Mouse (Mus musculus) neural tube, embryonic 12.5 days (tissue): ENCODE results near the gene Zcwpw1. TPM values are rescaled to one million over a fixed set of nuclear protein-coding genes. Genes with fewer than 3 reads are reported as not detected.
"Not testable (repeated sequence)": the region's sequence is repeated elsewhere in the genome, so short reads cannot be mapped to it uniquely, and the experiment has no call there.

Source experiments
- ATAC-seq: fragments of 200-750 bp; cut with Nextera tagmentation; 2 replicates; pipeline ENCODE4 v1.8.0; 2017; ENCODE audit warnings: low read depth, mild to moderate bottlenecking, moderate TSS enrichment, moderate library complexity; ENCODE audit not compliant: low FRiP score
- H3K27ac ChIP-seq: fragments of 300-500 bp; sonication (generic); 2 replicates; pipeline ENCODE4 v1.5.1; 2016
- H3K27me3 ChIP-seq: fragments of 300-500 bp; sonication (generic); replicated peaks from 2 replicates; pipeline ENCODE4 v1.6.1; 2016; ENCODE audit warnings: mild to moderate bottlenecking
- H3K36me3 ChIP-seq: fragments of 300-500 bp; sonication (generic); 2 replicates; pipeline ENCODE4 v1.6.1; 2016; ENCODE audit warnings: mild to moderate bottlenecking
- H3K4me1 ChIP-seq: fragments of 300-500 bp; sonication (generic); 2 replicates; pipeline ENCODE4 v1.6.1; 2016
- H3K4me2 ChIP-seq: fragments of 300-500 bp; sonication (generic); replicated peaks from 2 replicates; pipeline ENCODE4 v1.6.1; 2016; ENCODE audit warnings: mild to moderate bottlenecking
- H3K4me3 ChIP-seq: fragments of 300-500 bp; sonication (generic); 2 replicates; pipeline ENCODE4 v1.5.1; 2016
- H3K9ac ChIP-seq: fragments of 300-500 bp; sonication (generic); 2 replicates; pipeline ENCODE4 v1.6.1; 2016; ENCODE audit warnings: mild to moderate bottlenecking
- H3K9me3 ChIP-seq: fragments of 300-500 bp; sonication (generic); 2 replicates; pipeline ENCODE4 v1.6.1; 2016; ENCODE audit warnings: mild to moderate bottlenecking
- WGBS: fragments of 180-500 bp; shearing (Covaris S2); methylation state at CpG from one replicate; pipeline ENCODE4 v1.1.7; 2016; 5-methylcytosine and 5-hydroxymethylcytosine counted together
- polyA plus RNA-seq: library from polyadenylated mRNA; unstranded; fragments of >200 nt; fragmentation: Nextera tagmentation; extraction: Ambion mirVana; gene quantifications from 2 replicates; pipeline ENCODE4 v1.2.1, GENCODE M21; 2016

The Zcwpw1 gene
- polyA plus RNA-seq, 1 experiment from 2014 or later, result 12.2 TPM

DNA sequence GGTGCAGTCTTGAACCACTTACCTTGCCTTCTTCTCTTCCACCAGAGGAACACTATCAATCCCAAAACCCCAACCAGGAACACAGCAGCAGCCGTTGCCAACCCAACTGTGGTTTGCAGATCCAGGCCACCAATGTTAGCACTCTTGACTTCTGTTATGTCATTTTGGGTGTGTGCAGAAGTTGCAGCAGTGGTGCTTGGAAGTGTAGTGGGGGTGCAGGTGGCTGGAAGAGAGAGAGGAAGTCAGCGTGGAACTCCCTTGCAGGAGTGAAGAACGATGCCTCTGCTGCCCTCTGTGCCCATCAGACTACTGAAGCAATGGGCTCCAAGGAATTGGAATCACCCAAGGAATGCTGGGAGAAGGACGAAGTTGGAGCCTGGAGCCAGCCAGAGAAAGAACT is 43.5 kb downstream of the Zcwpw1 start:
- H3K4me3 ChIP-seq, result no peak overlapping the region
- H3K4me1 ChIP-seq, result no peaks in the 10 kb centered on the region
- ATAC-seq, result no peak
- no peaks in the 10 kb centered on the region for H3K36me3 ChIP-seq
- no peak overlapping the region for H3K4me2 ChIP-seq
- H3K9me3 ChIP-seq, result no peaks in the 10 kb centered on the region
- no peak overlapping the region for H3K9ac ChIP-seq
- no peak overlapping the region for H3K27ac ChIP-seq
- WGBS, result 90% methylated on average over 4 of the region's 4 CpGs
- H3K27me3 ChIP-seq, result no peaks in the 10 kb centered on the region

DNA sequence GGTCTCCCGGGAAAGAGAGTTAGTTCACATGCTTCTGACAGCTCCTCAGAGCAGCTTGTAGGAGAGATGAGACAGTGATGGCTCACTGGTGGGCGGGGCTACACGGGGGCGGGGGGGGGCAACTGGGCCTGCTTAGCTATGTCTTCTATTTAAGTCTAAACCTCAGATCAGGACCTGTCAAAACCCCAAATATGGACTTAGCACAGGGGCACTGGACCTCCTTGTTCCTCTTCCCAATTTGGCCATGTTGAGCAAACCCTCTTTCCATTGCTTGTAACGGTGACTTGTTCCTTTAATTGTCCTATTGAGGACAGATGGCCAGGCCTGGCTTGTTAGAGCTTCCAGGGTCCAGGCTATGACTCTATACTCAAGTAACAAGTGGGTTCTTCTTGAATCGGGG is 43.9 kb downstream of the Zcwpw1 start:
- Histone ChIP-seq H3K4me3 (no peak overlapping the region), H3K27me3 (no peaks in the 10 kb centered on the region), H3K9ac (no peak overlapping the region), H3K4me1 (no peaks in the 10 kb centered on the region), H3K36me3 (no peaks in the 10 kb centered on the region), H3K27ac (no peak overlapping the region), H3K9me3 (no peaks in the 10 kb centered on the region), H3K4me2 (no peak overlapping the region)
- 77% methylated on average over 6 of the region's 6 CpGs for WGBS
- no peak for ATAC-seq

DNA sequence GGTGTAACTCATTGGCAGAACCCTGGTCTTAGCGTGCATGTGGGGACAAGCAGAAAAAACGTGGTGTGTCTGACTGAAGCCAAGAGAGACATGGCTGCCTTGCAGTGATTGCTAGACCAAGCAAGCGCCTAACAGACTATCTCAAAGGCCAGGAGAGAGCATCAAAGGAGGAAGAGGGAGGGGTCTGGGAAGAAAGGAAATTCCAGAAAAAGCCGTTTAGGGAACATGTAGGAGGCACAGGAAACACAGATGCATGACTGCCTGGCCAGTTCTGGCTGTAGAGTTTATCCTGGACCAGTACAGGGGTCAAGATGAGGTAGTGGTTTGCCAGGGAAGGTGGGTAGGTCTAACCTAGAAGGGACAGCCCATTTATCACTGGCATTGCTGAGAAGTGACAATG is 45.9 kb downstream of the Zcwpw1 start:
- Histone ChIP-seq H3K9me3 (no peaks in the 10 kb centered on the region), H3K27ac (no peak overlapping the region), H3K36me3 (no peaks in the 10 kb centered on the region), H3K4me1 (no peaks in the 10 kb centered on the region), H3K27me3 (no peaks in the 10 kb centered on the region), H3K9ac (no peak overlapping the region), H3K4me2 (no peak overlapping the region), H3K4me3 (no peak overlapping the region)
- ATAC-seq, result no peak
- 67% methylated on average over 4 of the region's 4 CpGs for WGBS

DNA sequence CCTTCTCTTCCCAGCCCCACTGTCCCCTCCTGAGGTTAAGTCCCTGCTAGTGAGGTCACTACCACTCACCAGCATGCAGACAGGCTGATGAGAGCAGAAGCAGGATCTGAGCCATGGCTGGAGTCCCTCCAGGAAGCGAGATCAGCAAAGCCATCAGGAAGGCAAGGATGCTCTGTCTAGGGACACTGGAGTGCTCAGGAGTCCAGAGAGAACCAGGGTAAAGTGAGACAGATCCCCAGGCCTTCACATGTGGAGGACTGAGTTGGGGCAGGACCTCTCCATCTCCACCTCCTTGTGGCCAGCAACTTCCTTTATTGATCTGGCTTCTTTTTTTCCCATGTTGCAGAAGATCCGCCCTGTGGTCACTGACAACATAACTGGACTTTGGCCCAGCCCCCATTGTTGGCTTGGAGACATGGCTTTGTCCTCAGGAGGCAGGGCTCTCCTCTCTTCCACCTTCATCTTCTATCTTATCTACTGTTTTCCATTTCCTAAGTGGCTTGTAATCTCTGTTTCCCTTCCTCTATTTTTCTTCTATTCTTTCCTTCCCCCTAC is 48.4 kb downstream of the Zcwpw1 start, which contains the start of gene Pilra:
TSS of gene Pilra (minus strand) at position 316 of the 555 bp plus-strand sequence.
- H3K36me3 ChIP-seq, H3K9me3 ChIP-seq, H3K4me1 ChIP-seq, H3K9ac ChIP-seq, H3K4me2 ChIP-seq, H3K27me3 ChIP-seq, H3K27ac ChIP-seq, H3K4me3 ChIP-seq, ATAC-seq: not testable (repeated sequence)
- 67% methylated on average over 2 of the region's 2 CpGs for WGBS

DNA sequence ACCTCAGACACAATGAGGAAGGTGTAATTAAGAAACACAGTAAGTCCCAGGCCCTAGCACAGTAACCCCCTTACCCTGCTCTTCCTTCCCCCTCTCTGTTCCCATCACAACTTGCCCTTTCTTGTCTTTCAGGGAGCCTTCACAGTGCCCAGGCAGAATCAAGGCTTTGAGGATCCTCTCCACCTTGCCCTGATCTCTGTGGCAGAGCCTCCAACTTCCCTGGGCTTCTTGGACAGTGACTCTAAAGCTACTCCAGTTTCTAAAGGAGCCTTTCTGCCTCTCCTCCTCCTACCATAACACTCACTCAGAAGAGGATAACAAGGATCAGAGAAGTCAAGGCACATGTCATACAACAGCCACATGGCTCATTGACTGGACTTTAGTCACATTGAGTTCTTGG is 49.0 kb downstream of the Zcwpw1 start:
- Histone ChIP-seq H3K4me2 (no peak overlapping the region), H3K9ac (no peak overlapping the region), H3K36me3 (no peaks in the 10 kb centered on the region), H3K9me3 (no peaks in the 10 kb centered on the region), H3K27me3 (no peaks in the 10 kb centered on the region), H3K4me1 (no peaks in the 10 kb centered on the region), H3K4me3 (no peak overlapping the region), H3K27ac (no peak overlapping the region)
- no peak for ATAC-seq

DNA sequence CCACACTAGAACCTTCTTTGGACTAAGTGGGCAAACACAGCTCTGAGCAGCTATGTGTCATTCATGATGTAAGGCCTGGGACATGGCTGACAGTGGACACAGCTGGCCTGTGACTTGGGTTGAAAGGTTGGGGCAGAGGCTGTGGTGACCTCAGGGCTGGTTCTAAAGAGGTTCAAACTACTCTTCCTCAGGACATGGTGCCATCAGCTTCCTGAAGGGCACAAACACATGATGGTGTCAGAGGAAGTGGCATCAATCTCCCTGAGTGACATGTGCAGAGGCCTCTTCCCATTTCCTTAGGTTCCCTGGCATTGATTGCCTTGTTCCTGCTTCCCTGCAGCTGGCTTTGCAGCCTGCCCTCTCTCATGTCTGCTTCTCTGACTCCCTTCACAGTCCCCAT is 49.5 kb downstream of the Zcwpw1 start:
- H3K27me3 ChIP-seq, ATAC-seq, H3K27ac ChIP-seq, H3K9me3 ChIP-seq, H3K4me3 ChIP-seq, H3K9ac ChIP-seq, H3K4me2 ChIP-seq, H3K4me1 ChIP-seq, H3K36me3 ChIP-seq: not testable (repeated sequence)

DNA sequence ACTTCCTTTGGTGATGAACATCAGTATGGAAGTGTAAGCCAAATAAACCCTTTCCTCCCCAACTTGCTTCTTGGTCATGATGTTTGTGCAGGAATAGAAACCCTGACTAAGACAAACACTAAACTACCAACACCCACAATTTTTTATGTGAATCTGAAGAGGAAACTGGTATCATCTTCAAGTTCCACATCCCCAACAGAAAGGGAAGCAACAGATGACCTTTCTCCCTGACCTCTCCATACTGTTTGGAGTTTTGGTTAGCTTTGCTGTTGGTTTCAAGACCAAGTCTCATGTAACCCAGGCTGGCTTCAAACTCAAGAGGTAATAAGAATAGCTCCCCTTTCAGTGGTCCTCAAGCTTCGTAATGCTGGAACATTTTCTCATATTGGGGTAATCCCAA is 62.7 kb downstream of the Zcwpw1 start:
- not testable (repeated sequence) for H3K9me3 ChIP-seq, H3K9ac ChIP-seq, H3K27me3 ChIP-seq, H3K4me1 ChIP-seq, H3K27ac ChIP-seq, H3K36me3 ChIP-seq, H3K4me3 ChIP-seq, H3K4me2 ChIP-seq, ATAC-seq
- WGBS, result 92% methylated on average over 1 of the region's 1 CpGs

DNA sequence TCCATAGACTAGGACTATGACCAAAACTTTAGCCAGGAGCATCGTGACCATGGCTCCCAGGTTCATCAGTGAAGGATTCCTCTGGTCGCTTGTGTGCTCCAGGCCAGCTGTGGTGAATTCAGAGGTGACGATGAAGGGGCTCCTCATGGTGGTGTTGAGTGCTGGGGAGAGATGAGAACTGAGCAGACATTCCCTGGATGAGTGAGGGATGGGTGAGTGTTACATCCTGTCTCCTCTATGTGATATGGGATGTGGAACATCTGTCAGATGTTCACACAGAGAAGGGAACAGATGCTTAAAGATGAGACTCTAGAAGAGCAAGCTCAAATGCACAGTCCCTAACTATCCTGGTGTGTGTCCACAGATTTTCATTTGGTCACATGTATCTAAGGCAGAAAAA is 67.3 kb downstream of the Zcwpw1 start:
- H3K36me3 ChIP-seq, H3K4me2 ChIP-seq, H3K27me3 ChIP-seq, H3K9me3 ChIP-seq, H3K4me1 ChIP-seq, H3K27ac ChIP-seq, ATAC-seq, H3K4me3 ChIP-seq, H3K9ac ChIP-seq: not testable (repeated sequence)
- WGBS, result 86% methylated on average over 3 of the region's 3 CpGs

DNA sequence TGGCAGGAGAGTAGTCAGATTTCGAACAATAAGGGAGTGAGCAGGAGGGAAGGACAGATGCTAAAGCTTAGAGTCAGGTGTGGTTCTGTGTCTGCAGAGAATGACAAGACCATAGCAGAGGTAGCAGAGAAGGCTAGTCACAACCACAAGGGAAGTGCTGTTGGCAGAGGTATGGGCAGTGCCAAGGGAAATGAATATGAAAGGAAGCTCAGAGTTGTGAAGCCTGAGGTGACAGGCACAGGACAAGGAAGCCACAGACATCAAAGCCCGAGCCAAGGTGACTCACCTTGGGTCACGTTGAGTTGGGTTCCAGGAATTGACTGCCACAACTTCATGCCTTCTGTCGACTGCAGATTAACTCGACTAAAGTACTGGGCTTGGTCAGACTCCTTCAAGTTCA is 69.3 kb downstream of the Zcwpw1 start:
- H3K4me1 ChIP-seq, H3K9me3 ChIP-seq, H3K36me3 ChIP-seq, H3K27me3 ChIP-seq, H3K4me3 ChIP-seq, H3K4me2 ChIP-seq, H3K27ac ChIP-seq, H3K9ac ChIP-seq, ATAC-seq: not testable (repeated sequence)
- WGBS, result 73% methylated on average over 5 of the region's 5 CpGs

DNA sequence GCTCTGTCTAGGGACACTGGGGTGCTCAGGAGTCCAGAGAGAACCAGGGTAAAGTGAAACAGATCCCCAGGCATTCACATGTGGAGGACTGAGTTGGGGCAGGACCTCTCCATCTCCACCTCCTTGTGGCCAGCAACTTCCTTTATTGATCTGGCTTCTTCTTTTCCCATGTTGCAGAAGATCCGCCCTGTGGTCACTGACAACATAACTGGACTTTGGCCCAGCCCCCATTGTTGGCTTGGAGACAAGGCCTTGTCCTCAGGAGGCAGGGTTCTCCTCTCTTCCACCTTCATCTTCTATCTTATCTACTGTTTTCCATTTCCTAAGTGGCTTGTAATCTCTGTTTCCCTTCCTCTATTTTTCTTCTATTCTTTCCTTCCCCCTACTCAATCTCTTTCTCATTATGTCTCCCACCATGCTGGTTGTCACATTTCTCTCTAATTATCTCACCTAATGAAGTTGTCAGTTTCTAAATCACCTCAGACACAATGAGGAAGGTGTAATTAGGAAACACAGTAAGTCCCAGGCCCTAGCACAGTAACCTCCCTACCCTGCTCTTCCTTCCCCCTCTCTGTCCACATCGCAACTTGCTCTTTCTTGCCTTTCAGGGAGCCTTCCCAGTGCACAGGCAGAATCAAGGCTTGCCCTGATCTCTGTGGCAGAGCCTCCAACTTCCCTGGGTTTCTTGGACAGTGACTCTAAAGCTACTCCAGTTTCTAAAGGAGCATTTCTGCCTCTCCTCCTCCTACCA is 70.5 kb downstream of the Zcwpw1 start, which contains the start of gene Pilrb1:
TSS of gene Pilrb1 (minus strand) at position 147 of the 751 bp plus-strand sequence.
- H3K9me3 ChIP-seq, H3K4me2 ChIP-seq, H3K4me3 ChIP-seq, H3K9ac ChIP-seq, H3K27ac ChIP-seq, H3K4me1 ChIP-seq, H3K27me3 ChIP-seq, ATAC-seq, H3K36me3 ChIP-seq: not testable (repeated sequence)
- WGBS, result 74% methylated on average over 2 of the region's 2 CpGs

DNA sequence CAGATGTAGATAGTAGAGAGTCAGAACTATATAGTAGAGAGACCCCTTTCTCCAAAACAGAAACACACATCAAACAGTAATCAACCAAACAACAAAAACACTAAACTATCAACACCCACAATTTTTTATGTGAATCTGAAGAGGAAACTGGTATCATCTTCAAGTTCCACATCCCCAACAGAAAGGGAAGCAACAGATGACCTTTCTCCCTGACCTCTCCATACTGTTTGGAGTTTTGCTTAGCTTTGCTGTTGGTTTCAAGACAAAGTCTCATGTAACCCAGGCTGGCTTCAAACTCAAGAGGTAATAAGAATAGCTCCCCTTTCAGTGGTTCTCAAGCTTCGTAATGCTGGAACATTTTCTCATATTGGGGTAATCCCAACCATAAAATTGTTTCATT is 76.4 kb downstream of the Zcwpw1 start:
- not testable (repeated sequence) for ATAC-seq, H3K9ac ChIP-seq, H3K27me3 ChIP-seq, H3K9me3 ChIP-seq, H3K4me2 ChIP-seq, H3K4me3 ChIP-seq, H3K27ac ChIP-seq, H3K4me1 ChIP-seq, H3K36me3 ChIP-seq
- WGBS, result 82% methylated on average over 1 of the region's 1 CpGs

DNA sequence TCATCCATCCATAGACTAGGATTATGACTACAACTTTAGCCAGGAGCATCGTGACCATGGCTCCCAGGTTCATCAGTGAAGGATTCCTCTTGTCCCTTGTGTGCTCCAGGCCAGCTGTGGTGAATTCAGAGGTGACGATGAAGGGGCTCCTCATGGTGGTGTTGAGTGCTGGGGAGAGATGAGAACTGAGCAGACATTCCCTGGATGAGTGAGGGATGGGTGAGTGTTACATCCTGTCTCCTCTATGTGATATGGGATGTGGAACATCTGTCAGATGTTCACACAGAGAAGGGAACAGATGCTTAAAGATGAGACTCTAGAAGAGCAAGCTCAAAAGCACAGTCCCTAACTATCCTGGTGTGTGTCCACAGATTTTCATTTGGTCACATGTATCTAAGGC is 81.0 kb downstream of the Zcwpw1 start:
- not testable (repeated sequence) for H3K9ac ChIP-seq, H3K27ac ChIP-seq, H3K36me3 ChIP-seq, ATAC-seq, H3K4me1 ChIP-seq, H3K27me3 ChIP-seq, H3K4me2 ChIP-seq, H3K9me3 ChIP-seq, H3K4me3 ChIP-seq
- 76% methylated on average over 2 of the region's 2 CpGs for WGBS

DNA sequence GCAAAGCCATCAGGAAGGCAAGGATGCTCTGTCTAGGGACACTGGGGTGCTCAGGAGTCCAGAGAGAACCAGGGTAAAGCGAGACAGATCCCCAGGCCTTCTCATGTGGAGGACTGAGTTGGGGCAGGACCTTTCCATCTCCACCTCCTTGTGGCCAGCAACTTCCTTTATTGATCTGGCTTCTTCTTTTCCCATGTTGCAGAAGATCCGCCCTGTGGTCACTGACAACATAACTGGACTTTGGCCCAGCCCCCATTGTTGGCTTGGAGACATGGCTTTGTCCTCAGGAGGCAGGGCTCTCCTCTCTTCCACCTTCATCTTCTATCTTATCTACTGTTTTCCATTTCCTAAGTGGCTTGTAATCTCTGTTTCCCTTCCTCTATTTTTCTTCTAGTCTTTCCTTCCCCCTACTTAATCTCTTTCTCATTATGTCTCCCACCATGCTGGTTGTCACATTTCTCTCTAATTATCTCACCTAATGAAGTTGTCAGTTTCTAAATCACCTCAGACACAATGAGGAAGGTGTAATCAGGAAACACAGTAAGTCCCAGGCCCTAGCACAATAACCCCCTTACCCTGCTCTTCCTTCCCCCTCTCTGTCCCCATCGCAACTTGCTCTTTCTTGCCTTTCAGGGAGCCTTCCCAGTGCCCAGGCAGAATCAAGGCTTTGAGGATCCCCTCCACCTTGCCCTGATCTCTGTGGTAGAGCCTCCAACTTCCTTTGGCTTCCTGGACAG is 84.2 kb downstream of the Zcwpw1 start, which contains the start of gene Pilrb2:
TSS of gene Pilrb2 (minus strand) at position 172 of the 737 bp plus-strand sequence.
- ATAC-seq, H3K4me2 ChIP-seq, H3K27me3 ChIP-seq, H3K4me1 ChIP-seq, H3K27ac ChIP-seq, H3K36me3 ChIP-seq, H3K9ac ChIP-seq, H3K9me3 ChIP-seq, H3K4me3 ChIP-seq: not testable (repeated sequence)
- 71% methylated on average over 3 of the region's 3 CpGs for WGBS
